Mouse (Mus musculus) E14TG2a.4 (cell line): ENCODE measurements around the gene Cnot9.
"Not testable (repeated sequence)": the region's sequence is repeated elsewhere in the genome, so short reads cannot be mapped to it uniquely, and the experiment has no call there.

Source experiments
- CTCF ChIP-seq: conservative IDR thresholded peaks from 2 replicates; pipeline ENCODE4 v1.5.1; 2014; ENCODE audit warnings: low read length
- POU5F1 ChIP-seq: IDR thresholded peaks from 2 replicates; pipeline ENCODE4 v1.6.1; 2014; ENCODE audit warnings: low read length, borderline replicate concordance

- TF ChIP-seq CTCF, POU5F1: not testable (repeated sequence)
Observed at GRCm38 (mm10) chr1:74512999-74513398, 7.1 kb downstream of the Cnot9 start.
